Mouse (Mus musculus): ENCODE data around the gene Smad9.

- TF ChIP-seq CTCF (IDR thresholded peaks at IDR 0.05; ENCODE audit: control insufficient read depth, insufficient read depth, insufficient replicate concordance, low read depth, low read length) (no peak), POLR2A (IDR thresholded peaks at IDR 0.05; ENCODE audit: control insufficient read depth, low read depth, low read length) (no peak)
Measured at GRCm38 (mm10) chr3:54811616-54812015, 56.2 kb downstream of the Smad9 start.

Data from testis, adult 2 months (tissue).